Mouse (Mus musculus) embryonic fibroblast, embryonic 13.5 days (primary cell): ENCODE results near the gene Fcer2a. TPM values are rescaled to one million over a fixed set of nuclear protein-coding genes. Genes with fewer than 3 reads are reported as not detected.

Experiments used
- H3K27ac ChIP-seq: 2 replicates; pipeline ENCODE4 v1.5.1; 2012; ENCODE audit warnings: low read length, control low read depth, inconsistent platforms; ENCODE audit not compliant: insufficient read depth
- H3K4me1 ChIP-seq: 2 replicates; pipeline ENCODE4 v1.6.1; 2011; ENCODE audit warnings: low read length; ENCODE audit not compliant: control insufficient read depth, insufficient read depth
- H3K4me3 ChIP-seq: 2 replicates; pipeline ENCODE4 v1.5.1; 2011; ENCODE audit warnings: mild to moderate bottlenecking, control low read depth, low read length; ENCODE audit not compliant: insufficient read depth
- CTCF ChIP-seq: IDR thresholded peaks from 2 replicates; pipeline ENCODE4 v1.5.1; 2011; ENCODE audit warnings: mild to moderate bottlenecking, control low read depth, low read length, moderate library complexity, borderline replicate concordance; ENCODE audit not compliant: insufficient read depth
- POLR2A ChIP-seq: IDR thresholded peaks from 2 replicates; pipeline ENCODE4 v1.6.1; 2011; ENCODE audit warnings: low read depth, mild to moderate bottlenecking, control low read depth, low read length, moderate library complexity
- polyA plus RNA-seq: library from polyadenylated mRNA; stranded (reverse); fragments of >200 nt; gene quantifications from 2 replicates; pipeline ENCODE4 v1.2.4, GENCODE M21; 2011; ENCODE audit warnings: low read depth; ENCODE audit not compliant: missing spikeins, insufficient read length

Fcer2a gene
- polyA plus RNA-seq, 1 experiment, result not detected

DNA sequence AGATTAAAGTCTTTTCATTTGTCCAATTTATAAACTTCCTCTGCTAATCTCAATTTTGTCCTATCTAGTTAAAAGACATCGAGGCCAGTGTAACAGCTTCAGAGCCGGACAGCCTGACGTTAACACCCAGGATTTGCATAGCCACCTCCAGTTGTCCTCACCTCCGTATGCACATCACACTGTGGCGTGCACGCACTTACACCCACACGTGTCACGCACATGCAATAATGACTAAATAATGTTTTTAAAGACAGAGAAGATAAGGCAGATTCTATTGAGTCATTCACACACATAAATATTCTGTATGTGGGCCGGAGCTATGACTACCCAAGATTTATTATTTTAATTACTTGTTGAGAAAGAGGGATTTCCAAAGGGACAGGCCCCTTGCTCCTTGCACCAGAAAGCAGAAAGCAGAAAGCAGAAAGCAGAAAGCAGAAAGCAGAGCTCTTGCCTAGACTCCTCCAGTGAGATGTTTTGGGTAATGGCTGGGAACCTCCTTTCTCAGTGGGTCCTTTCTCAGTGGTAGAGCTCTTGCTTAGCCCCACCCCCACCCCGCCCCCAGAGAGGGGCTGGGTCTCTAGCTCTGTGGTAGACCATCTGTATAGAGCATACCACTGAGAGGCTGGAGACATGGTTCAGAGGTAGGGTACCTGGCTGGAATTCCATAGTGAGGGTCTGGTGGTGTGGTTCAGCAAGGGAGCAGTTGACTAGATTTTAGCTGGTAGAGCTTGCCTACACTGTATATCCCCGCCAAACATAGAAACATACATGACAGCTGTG, 39.1 kb downstream of the Fcer2a start:
- Histone ChIP-seq H3K4me3 (no peak overlapping the region), H3K4me1 (no peaks in the 10 kb centered on the region), H3K27ac (no peak overlapping the region)
- TF ChIP-seq POLR2A, result no peak
- no peak for TF ChIP-seq CTCF

DNA sequence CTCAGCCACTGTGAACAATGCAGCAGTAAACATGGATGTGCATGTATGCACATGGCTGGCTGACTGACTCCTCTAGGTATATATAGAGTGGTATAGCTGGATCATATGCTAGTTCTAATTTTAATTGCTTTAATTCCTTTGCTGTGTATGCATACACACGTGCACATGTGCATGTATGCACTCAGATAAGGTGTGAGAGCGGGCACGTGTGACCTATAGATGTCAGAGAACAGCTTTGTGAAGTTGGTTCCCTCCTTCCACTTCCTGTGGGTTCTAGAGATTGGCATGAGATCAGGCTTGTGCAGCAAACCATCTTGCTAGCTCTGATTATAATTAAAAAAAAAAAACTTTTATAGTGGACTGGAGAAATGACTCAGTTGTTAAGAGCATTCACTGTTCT, 41.1 kb downstream of the Fcer2a start:
- no peaks in the 10 kb centered on the region for H3K4me1 ChIP-seq
- TF ChIP-seq POLR2A (no peak), CTCF (no peak)
- no peak overlapping the region for H3K4me3 ChIP-seq
- no peak overlapping the region for H3K27ac ChIP-seq

- no peak overlapping the region for H3K27ac ChIP-seq
- peaks cover 2% of the 10 kb centered on the region; the same call in 1 of the 2 replicates for H3K4me1 ChIP-seq
- H3K4me3 ChIP-seq, result no peak overlapping the region
- TF ChIP-seq CTCF (no peak), POLR2A (no peak)
These were observed 45.0 kb downstream of the Fcer2a start for GRCm38 (mm10) chr8:3648990-3649389.

DNA sequence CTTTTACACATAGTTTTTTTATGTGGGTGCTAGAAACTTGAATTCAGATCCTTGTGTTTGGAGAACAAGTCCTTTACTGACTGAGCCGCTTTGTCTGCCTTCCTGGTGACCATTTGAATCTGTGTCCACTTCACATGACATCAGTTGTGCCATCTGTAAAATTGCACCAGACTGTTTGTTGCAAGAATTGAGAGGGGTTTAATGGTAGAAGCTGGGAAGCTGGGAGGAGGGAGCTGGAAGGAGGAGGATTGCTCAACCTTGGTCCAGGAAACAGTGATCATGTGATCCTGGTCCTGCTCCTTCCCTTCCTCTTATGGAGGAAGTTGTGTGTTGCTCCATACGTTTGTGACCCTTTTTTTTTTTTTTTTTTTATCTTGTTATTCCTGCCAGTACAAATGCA, 45.7 kb downstream of the Fcer2a start:
- TF ChIP-seq POLR2A (no peak), CTCF (no peak)
- peaks cover 2% of the 10 kb centered on the region; the same call in 1 of the 2 replicates for H3K4me1 ChIP-seq
- H3K4me3 ChIP-seq, result no peak overlapping the region
- no peak overlapping the region for H3K27ac ChIP-seq

DNA sequence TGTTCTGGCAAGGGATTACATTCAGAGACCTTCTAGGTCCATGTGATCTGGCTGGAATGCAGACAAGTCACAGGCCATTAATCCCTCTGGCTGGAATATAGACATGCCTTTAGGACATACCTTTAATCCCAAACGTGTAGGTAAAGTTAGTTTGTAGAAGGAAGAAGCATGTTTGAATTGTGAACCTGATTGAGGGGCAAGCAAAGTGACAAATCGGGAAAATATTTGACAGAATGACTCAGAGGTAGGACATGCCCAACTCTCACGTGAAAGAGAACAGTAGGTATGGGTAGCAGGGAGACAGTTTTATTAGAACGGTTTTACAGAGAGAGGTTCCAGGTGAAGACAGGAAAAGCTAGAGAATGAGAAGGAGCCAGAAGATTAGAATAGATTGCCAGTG, 46.4 kb downstream of the Fcer2a start:
- no peak for TF ChIP-seq CTCF
- no peak for TF ChIP-seq POLR2A
- Histone ChIP-seq H3K4me3 (no peak overlapping the region), H3K27ac (no peak overlapping the region), H3K4me1 (peaks cover 2% of the 10 kb centered on the region; the same call in 1 of the 2 replicates)

DNA sequence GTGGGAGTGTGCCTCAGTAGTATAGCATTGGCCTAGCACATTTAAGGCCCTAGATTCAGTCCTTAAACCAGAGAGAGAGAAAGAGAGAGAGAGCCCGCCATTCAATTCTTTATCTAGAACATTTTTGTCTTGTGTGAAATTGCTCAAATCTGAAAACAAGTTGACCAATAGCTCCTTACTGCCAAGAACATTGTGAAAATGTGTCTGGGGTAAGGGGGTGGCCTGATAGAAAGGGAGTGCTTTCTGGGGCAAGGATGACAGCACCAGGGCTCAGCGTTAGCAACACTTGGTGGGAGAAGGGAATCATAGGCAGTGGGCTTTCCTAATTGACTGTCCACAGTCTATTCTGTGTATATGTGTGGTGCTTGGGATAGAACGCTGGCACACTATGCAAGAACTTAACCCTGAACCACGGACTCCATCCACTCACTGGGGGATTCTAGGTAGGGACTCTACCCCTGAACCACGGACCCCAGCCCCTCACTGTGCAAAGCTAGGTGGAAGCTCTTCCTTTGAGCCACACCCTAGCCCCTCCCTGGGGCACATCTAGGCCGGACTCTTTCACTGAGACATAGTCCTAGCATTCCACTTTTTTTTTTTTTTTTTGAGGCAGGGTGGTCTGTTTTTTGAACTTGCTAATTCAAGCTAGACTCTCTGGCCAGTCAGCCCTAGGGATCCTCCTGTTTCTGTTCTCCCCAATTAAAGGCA, 47.0 kb downstream of the Fcer2a start:
- no peak overlapping the region for H3K27ac ChIP-seq
- no peak for TF ChIP-seq CTCF
- TF ChIP-seq POLR2A, result no peak
- H3K4me3 ChIP-seq, result no peak overlapping the region
- H3K4me1 ChIP-seq, result peaks cover 2% of the 10 kb centered on the region; the same call in 1 of the 2 replicates

- no peak overlapping the region for H3K4me3 ChIP-seq
- TF ChIP-seq CTCF, result no peak
- no peak for TF ChIP-seq POLR2A
These were observed 48.2 kb downstream of the Fcer2a start for GRCm38 (mm10) chr8:3645804-3646203.

More at GRCm38 (mm10) chr8:3645804-3646203, 48.2 kb downstream of the Fcer2a start:
- H3K4me1 ChIP-seq, result peaks cover 2% of the 10 kb centered on the region; the same call in 1 of the 2 replicates
- no peak overlapping the region for H3K27ac ChIP-seq

Other genes with a start within 250 kb of the Fcer2a start
- gene Pex11g, start 226.5 kb downstream of the Fcer2a start, polyA plus RNA-seq, result 3.8 and 5.9 TPM in 2 replicates
- gene Tex45, start 223.3 kb downstream of the Fcer2a start, polyA plus RNA-seq, result not detected in 2 replicates
- gene Zfp358, start 201.0 kb downstream of the Fcer2a start, polyA plus RNA-seq, result 27.2 and 28.5 TPM in 2 replicates
- gene Mcoln1, start 193.7 kb downstream of the Fcer2a start, polyA plus RNA-seq, result 48.1 and 58.9 TPM in 2 replicates
- gene Pnpla6, start 178.8 kb downstream of the Fcer2a start, polyA plus RNA-seq, result 16.5 and 28.0 TPM in 2 replicates
- gene C330021F23Rik, start 126.2 kb downstream of the Fcer2a start, polyA plus RNA-seq, result not detected in 2 replicates
- gene Camsap3, start 106.9 kb downstream of the Fcer2a start, polyA plus RNA-seq, result not detected in 2 replicates
- 21.7 and 25.0 TPM in 2 replicates for gene Xab2, start 72.9 kb downstream of the Fcer2a start, polyA plus RNA-seq
- 73.1 and 80.7 TPM in 2 replicates for gene Pet100, start 72.6 kb downstream of the Fcer2a start, polyA plus RNA-seq
- gene Pcp2, start 68.6 kb downstream of the Fcer2a start, polyA plus RNA-seq, result not detected in 2 replicates
- 29.7 and 34.7 TPM in 2 replicates for gene Stxbp2, start 63.2 kb downstream of the Fcer2a start, polyA plus RNA-seq
- gene Retn, start 38.4 kb downstream of the Fcer2a start, polyA plus RNA-seq, result not detected in 2 replicates
- gene Mcemp1, start 28.4 kb downstream of the Fcer2a start, polyA plus RNA-seq, result not detected in 2 replicates
- gene Fcor, start 21.8 kb downstream of the Fcer2a start, polyA plus RNA-seq, result 2.7 and 3.3 TPM in 2 replicates
- gene Trappc5, start 17.9 kb downstream of the Fcer2a start, polyA plus RNA-seq, result 15.7 and 16.6 TPM in 2 replicates
- gene Clec4g, start 26.5 kb upstream of the Fcer2a start, polyA plus RNA-seq, result not detected in 2 replicates
- not detected in 2 replicates for gene Cd209a, start 54.8 kb upstream of the Fcer2a start, polyA plus RNA-seq
- not detected in 2 replicates for gene Cd209e, start 160.1 kb upstream of the Fcer2a start, polyA plus RNA-seq
- gene Cd209d, start 184.4 kb upstream of the Fcer2a start, polyA plus RNA-seq, result not detected in 2 replicates
- gene Cd209b, start 232.7 kb upstream of the Fcer2a start, polyA plus RNA-seq, result not detected in 2 replicates